Mouse (Mus musculus): ENCODE results near the gene Rab14. TPM values are rescaled to one million over a fixed set of nuclear protein-coding genes. Genes with fewer than 3 reads are reported as not detected.

Rab14 gene
- polyA plus RNA-seq, 1 experiment from 2014 or later, result 259 TPM

DNA sequence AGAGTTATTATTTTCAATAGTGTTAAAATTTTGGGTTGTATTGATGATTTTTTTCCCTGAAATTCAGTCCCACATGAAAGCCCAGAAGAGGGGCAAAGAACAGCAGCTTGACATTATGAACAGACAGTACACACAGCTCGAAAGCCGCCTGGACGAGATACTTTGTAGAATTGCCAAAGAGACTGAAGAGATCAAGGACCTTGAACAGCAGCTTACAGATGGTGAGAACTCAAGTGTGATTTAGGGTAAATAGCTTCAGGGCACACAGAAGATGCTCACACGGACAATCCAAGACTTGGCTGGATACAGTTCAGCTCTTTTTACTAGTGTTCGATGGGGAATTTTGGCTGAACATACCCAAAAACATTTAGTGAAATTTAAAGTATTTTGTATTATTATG is 67.0 kb downstream of the Rab14 start:
- DNase-seq (ENCODE audit: low spot score), result no peak
- Histone ChIP-seq H3K27ac (replicated peaks) (no peak overlapping the region), H3K9me3 (no peaks in the 10 kb centered on the region), H3K36me3 (replicated peaks) (peaks cover 53% of the 10 kb centered on the region), H3K4me3 (no peak overlapping the region), H3K4me1 (peaks cover 11% of the 10 kb centered on the region), H3K27me3 (replicated peaks; ENCODE audit: low read depth, poor library complexity, severe bottlenecking) (no peaks in the 10 kb centered on the region)
- 74% methylated on average over 5 of the region's 5 CpGs for WGBS

DNA sequence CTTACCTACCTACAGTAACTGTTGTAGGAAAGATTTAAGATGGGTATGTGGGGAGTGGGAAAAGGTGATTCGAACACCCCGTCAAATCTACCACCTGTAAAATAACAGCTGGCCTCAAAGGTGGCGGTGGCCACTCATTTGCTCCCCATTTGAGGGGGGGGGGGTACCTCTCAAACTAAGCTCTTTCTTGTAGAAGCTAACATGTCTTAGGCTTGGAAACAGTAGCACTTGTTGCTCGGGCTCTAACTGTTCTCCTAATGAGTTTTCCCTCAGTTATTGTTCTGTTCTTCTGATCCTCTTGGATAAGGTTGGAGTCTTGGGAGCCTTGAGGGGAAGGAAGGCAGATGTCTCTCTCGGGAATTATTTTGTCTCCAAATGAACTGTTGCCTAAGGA is 68.3 kb downstream of the Rab14 start:
- peaks cover 48% of the 10 kb centered on the region for H3K36me3 ChIP-seq (replicated peaks)
- H3K9me3 ChIP-seq, result no peaks in the 10 kb centered on the region
- peak overlapping the region; percentile 64 for H3K4me3 ChIP-seq
- no peaks in the 10 kb centered on the region for H3K27me3 ChIP-seq (replicated peaks; ENCODE audit: low read depth, poor library complexity, severe bottlenecking)
- 10% methylated on average over 5 of the region's 5 CpGs for WGBS
- peak overlapping the region; percentile 88 for H3K27ac ChIP-seq (replicated peaks)
- DNase-seq (ENCODE audit: low spot score), result peak; percentile 19
- H3K4me1 ChIP-seq, result peaks cover 11% of the 10 kb centered on the region

DNA sequence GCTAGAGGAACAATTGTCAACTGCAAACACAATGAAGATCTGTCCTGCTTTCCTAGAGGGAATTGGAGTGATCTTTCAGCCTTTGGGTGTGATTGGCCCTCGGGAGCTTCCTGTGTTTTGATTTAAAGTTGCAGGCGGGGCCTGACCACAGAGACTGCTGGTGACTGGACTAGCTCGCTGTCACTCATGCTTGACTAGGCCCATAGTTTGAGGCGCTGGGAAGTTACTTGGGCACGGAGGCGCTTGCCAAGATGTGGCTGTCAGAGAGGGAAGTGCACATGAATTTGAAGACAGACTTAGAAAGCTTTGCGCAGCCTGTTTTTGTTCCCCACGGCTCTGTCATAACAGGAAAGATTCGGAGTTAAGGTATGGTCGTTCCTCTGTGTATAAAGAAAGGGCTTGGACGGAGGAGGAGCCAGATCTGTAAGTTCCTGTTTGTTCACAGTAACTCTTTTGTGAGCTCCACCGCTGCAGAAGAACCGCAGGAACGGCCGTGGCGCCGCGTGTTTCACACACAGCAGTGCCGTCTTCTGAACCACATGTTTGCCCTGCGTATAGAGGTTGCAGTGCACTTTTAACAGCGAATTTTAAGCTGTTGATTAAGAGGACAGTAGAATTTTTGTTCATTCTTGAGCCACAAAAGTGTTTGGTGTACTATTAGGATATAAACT is 68.8 kb downstream of the Rab14 start:
- under 1% methylated on average over 21 of the region's 21 CpGs for WGBS
- peak overlapping the region; percentile 88 for H3K27ac ChIP-seq (replicated peaks)
- peak; percentile 93 for DNase-seq (ENCODE audit: low spot score)
- peak overlapping the region; percentile 64 for H3K4me3 ChIP-seq
- H3K27me3 ChIP-seq (replicated peaks; ENCODE audit: low read depth, poor library complexity, severe bottlenecking), result no peaks in the 10 kb centered on the region
- peaks cover 46% of the 10 kb centered on the region for H3K36me3 ChIP-seq (replicated peaks)
- H3K4me1 ChIP-seq, result peaks cover 11% of the 10 kb centered on the region
- H3K9me3 ChIP-seq, result no peaks in the 10 kb centered on the region

DNA sequence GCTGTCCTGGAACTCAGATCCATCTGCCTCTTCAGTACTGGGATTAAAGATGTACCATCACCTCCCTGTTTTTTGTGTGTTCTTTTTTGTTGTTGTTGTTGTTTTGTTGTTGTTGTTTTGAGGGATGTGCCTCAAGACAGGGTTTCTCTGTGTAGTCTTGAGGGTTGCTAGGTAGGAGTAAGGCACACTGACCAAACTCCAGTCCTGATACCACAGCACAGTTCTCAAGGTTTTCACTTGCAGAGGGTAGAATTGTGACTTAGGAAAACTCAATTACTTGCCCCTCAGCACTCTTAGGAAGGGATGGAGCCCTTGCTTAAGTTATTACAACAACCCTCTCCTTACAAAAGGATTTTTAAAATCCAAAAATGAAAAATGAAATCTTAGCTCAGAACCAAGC is 69.4 kb downstream of the Rab14 start:
- Histone ChIP-seq H3K27ac (replicated peaks) (peak overlapping the region; percentile 88), H3K4me3 (peak overlapping the region; percentile 64), H3K27me3 (replicated peaks; ENCODE audit: low read depth, poor library complexity, severe bottlenecking) (no peaks in the 10 kb centered on the region), H3K9me3 (no peaks in the 10 kb centered on the region), H3K4me1 (peaks cover 11% of the 10 kb centered on the region), H3K36me3 (replicated peaks) (peaks cover 40% of the 10 kb centered on the region)
- DNase-seq (ENCODE audit: low spot score), result no peak

Other genes starting within 250 kb of the Rab14 start
- 0.34 and 0.38 TPM in 2 replicates for gene Traf1, start 239.3 kb downstream of the Rab14 start, polyA plus RNA-seq (2016; fragmentation: Nextera tagmentation; extraction: Ambion mirVana)
- 0.10 and 0.17 TPM in 2 replicates for gene Hc, start 139.7 kb downstream of the Rab14 start, polyA plus RNA-seq (2016; fragmentation: Nextera tagmentation; extraction: Ambion mirVana)
- gene AI182371, start 99.6 kb downstream of the Rab14 start, polyA plus RNA-seq (2016; fragmentation: Nextera tagmentation; extraction: Ambion mirVana), result 0.15 TPM in 1 of 2 replicates, not detected in the other
- 28.5 and 30.4 TPM in 2 replicates for gene Cntrl, start 91.6 kb downstream of the Rab14 start, polyA plus RNA-seq (2016; fragmentation: Nextera tagmentation; extraction: Ambion mirVana)
- gene Gsn, start 55.3 kb upstream of the Rab14 start, polyA plus RNA-seq (2016; fragmentation: Nextera tagmentation; extraction: Ambion mirVana), result 13.6 and 18.9 TPM in 2 replicates
- 18.0 and 18.9 TPM in 2 replicates for gene Stom, start 135.9 kb upstream of the Rab14 start, polyA plus RNA-seq (2016; fragmentation: Nextera tagmentation; extraction: Ambion mirVana)
- gene 4930568D16Rik, start 166.6 kb upstream of the Rab14 start, polyA plus RNA-seq (2016; fragmentation: Nextera tagmentation; extraction: Ambion mirVana), result not detected in 2 replicates
- not detected in 2 replicates for gene 4930402F06Rik, start 196.1 kb upstream of the Rab14 start, polyA plus RNA-seq (2016; fragmentation: Nextera tagmentation; extraction: Ambion mirVana)

All from embryonic facial prominence, embryonic 10.5 days (tissue).